Mouse (Mus musculus): Measurements from ENCODE around the gene Eras.
"Not testable (repeated sequence)": the region's sequence is repeated elsewhere in the genome, so short reads cannot be mapped to it uniquely, and the experiment has no call there.

Eras gene

GRCm38 (mm10) chrX:7910473-7910872, 17.9 kb downstream of the Eras start:
- in situ Hi-C loops (cut with MboI, MseI): loop anchor here (5.0 kb wide), 1 partner anchor 112 kb away; no protein-coding TSS in a partner anchor

- in situ Hi-C loops (cut with MboI, MseI): not testable (repeated sequence)
These were observed 19.2 kb downstream of the Eras start, which contains the start of gene Gm10490 for GRCm38 (mm10) chrX:7909242-7909641. TSS of gene Gm10490 (plus strand) at chrX:7909542.

- in situ Hi-C loops (cut with MboI, MseI): no loop called here
These were observed 20.7 kb downstream of the Eras start, which contains the start of gene Gm10491 for GRCm38 (mm10) chrX:7907735-7908134. TSS of gene Gm10491 (minus strand) at chrX:7907835.

- in situ Hi-C loops (cut with MboI, MseI): no loop called here
These were observed 24.0 kb downstream of the Eras start for GRCm38 (mm10) chrX:7904441-7904840.

GRCm38 (mm10) chrX:7898880-7899874, 29.2 kb downstream of the Eras start, which contains the start of the genes Pqbp1 and Timm17b:
TSS of gene Pqbp1 (minus strand) at chrX:7899269.
TSS of gene Timm17b (plus strand) at chrX:7899357.
- in situ Hi-C loops (cut with MboI, MseI): no loop called here

GRCm38 (mm10) chrX:7898211-7898610, 30.2 kb downstream of the Eras start:
- in situ Hi-C loops (cut with MboI, MseI): no loop called here

- in situ Hi-C loops (cut with MboI, MseI): no loop called here
These were observed 44.4 kb downstream of the Eras start, which contains the start of gene Slc35a2 for GRCm38 (mm10) chrX:7883841-7884567. TSS of gene Slc35a2 (plus strand) at chrX:7884028.

GRCm38 (mm10) chrX:7879819-7880218, 48.6 kb downstream of the Eras start:
- in situ Hi-C loops (cut with MboI, MseI): no loop called here

- in situ Hi-C loops (cut with MboI, MseI): no loop called here
These were observed 49.9 kb downstream of the Eras start for GRCm38 (mm10) chrX:7878495-7878894.

GRCm38 (mm10) chrX:7878007-7878419, 50.4 kb downstream of the Eras start, which contains the start of gene Pim2:
TSS of gene Pim2 (plus strand) at chrX:7878262.
- in situ Hi-C loops (cut with MboI, MseI): no loop called here

Data from regulatory T cell (primary cell).